Mouse (Mus musculus) spleen, postnatal 4 days (tissue): ENCODE measurements around the gene Ipo4.

Experiments used
- DNase-seq, 2 experiments: peaks; one replicate each; pipeline ENCODE4 v3.0.0; 2022; ENCODE audit warnings: low spot score in 2 of 2

The Ipo4 gene

DNA sequence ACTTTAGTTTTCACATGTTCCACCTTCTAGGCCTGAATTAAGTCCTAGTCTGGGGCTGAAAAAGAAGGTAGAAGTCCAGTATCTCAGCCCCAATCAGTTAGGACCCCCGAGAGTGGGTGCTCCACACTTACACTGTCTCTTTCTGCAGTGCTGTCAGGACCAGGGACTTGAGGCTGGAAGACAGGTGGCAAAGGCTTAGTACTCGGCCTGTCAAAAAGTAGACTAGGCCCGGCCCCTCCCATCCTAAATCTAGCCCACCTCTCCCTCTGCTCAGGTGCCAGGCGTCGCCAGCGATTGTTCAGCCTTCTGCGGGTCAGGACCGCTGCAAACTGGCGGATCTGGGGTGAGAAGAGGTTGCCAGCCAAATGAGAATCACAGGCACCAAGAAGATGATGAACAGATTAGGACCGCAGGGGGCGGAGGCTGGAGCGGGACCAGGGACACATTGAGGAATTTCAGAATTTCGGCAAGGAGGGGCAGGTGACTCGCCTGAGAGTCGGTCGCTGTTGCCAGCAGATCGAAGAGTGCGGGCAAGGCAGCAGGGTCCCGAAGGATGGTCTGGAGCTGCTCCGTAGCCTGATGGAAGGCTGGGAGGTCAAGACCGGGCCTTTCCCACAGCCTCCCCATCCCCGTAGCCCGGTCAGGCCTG, 759 bp downstream of the Ipo4 start:
- DNase-seq: no peak

DNA sequence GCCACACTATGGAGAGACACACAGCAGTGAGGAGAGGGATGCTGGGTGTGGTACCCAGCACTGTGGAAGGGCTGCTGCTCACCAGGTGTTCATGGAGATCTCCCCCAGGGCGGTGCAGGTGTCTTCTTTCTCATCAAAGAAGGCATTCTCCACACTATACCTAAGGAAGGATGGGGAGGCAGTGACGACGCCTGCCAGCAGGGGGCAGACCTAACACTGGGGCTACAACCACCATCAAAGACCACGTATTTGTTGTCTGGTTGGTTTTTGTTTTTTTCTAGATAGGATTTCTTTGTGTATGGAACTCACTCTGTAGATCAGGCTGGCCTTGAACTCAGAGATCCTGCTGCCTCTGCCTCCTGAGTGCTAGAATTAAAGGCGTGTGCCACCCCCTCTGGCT, 6.4 kb downstream of the Ipo4 start:
- DNase-seq: peak; percentile 73 to 92

DNA sequence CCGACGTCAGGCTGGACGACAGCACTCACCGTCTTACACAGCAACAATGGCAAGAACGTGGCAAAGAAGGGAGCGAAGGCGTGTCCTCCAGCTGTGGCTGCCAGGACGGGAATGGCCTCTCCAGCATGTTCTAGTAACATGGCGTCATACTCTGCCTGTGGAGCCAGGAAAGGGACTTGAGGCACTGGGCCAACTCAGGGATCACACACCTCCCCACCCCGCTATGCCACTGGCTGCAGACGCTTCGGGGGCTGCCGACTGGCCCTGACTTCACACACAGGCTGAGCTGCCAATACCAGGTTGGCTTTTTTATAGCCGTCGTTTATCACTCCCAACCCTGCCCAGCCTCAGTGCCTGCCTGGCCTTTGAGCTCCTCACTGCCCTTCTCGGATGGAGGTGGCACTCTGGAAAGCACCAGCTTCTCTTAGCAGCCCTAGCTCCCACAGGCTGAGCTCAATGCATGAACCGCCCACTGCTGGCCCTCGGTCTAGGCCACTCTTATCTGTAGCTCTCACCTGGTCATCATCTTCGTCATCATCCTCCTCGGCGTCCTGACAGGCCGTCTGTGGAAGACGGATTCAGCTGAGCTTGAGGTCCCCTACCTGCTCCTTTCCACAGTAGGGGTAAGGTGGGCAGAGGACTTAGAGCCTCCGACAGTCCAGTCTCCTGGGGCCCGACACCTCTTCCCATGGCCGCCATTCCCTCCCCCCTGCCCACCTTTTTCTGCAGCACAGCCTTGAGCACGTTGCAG, 7.5 kb downstream of the Ipo4 start:
- DNase-seq: peak in 1 of 2 experiments; percentile 64

DNA sequence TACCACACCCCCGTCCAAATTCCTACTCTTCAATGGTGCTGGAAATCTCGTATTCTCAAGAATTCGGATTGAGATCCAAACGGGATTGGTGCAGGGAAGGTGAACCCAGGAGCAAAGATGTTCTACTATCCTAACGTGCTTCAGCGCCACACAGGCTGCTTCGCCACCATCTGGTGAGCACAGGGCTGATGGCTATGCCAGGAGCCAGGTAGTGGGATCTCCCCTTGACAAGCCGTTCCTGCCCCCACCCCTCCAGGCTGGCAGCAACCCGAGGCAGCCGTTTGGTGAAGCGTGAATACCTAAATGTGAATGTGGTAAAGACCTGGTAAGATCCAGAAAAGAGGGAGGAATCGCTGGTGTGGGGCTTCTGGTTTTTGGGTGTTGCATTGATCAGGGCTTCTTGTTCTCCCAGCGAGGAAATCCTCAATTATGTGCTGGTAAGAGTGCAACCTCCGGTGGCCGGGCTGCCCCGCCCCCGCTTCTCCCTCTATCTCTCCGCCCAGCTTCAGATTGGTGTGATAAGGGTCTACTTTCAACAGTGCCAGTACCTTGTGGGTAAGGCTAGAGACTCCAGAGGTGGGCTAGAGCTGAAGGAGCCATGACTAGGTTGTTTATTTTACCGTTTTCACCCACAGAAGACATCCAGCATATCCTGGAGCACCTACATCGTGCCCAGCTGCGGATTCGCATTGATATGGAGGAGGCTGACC, 17.1 kb downstream of the Ipo4 start:
- DNase-seq: peak; percentile 58 to 64

DNA sequence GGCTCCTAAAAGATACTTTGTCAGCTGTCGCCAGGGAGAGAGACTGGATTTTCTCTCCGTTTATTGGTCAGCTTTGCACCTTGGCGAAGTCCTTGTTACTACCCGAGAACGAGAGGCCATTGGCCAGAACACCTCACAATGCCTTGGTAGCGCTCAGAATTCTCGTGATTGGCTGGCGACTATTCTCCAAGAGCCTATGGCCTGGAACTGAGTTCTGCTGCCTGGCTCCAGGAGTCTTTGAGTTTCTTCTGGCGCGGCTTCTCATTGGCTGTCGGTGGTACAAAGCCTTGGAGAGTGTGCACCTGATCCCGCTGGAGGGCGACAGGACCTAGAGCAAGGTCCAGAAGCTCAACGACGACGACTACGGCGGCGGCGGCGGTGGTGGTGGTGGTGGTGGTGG, 17.9 kb downstream of the Ipo4 start, which contains the start of gene Rec8:
Rec8 (plus strand) TSS at position 216 of the 400 bp plus-strand sequence.
- peak in 1 of 2 experiments; percentile 34 for DNase-seq

DNA sequence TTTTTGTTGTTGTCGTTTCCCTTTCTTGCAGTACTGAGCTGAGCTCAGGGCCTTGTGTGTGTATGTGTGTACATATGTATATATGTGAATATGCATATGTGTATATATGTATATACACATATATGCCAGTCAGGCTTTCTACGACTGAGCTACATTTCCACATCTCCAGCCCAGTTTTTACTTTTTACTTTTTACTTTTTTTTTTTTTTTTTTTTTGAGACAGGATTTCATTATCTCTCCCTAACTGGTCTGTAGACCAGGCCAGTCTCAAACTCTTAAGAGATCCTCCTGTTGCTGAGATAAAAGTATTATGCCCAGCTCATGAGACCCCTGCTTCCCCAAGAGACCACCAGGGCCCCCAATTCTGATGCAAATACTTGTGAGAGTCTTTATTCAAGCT, 18.9 kb downstream of the Ipo4 start:
- no peak for DNase-seq

DNA sequence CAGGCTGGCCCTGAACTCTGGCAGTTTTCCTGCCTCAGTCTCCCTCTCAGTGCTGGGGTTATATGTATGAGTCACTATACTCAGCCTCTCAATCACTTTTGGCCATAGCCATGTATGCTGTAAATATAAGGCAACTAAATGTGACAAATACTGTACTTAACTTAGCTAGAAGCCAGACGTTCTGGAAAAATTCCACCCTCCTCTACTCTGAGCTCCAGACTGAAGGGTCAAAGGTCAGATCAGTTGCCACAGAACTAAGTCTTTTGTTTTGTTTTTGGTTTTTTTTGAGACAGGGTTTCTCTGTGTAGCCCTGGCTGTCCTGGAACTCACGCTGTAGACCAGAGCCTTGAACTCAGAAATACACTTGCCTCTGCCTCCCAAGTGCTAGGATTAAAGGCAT, 19.9 kb downstream of the Ipo4 start:
- no peak for DNase-seq

DNA sequence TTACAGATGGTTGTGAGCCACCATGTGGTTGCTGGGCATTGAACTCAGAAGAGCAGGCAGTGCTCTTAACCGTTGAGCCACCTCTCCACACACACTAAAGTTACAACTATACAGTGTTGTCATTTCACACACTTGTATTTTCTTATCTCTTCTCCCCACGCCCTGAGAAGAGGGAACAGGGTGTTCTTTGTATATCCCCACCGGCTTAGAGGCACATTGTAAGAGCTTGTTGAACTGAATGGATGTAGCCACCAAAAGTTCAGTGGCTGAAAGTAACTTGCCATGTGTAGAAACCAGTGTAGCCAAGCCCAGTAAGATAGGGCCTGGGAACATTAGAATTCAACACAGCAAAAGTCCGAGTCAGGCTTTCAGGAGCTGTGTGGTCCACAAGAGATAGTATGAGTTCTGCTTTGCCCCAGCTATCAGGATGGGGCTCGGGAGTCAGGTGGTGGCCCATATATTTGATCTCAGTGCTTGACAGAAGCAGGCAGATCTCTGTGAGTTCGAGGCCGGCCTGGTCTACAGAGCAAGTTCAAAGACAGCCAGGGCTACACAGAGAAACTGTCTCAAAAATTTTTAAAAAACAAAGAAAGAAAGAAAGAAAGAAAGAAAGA, 21.1 kb downstream of the Ipo4 start:
- peak in 1 of 2 experiments; percentile 65 for DNase-seq

DNA sequence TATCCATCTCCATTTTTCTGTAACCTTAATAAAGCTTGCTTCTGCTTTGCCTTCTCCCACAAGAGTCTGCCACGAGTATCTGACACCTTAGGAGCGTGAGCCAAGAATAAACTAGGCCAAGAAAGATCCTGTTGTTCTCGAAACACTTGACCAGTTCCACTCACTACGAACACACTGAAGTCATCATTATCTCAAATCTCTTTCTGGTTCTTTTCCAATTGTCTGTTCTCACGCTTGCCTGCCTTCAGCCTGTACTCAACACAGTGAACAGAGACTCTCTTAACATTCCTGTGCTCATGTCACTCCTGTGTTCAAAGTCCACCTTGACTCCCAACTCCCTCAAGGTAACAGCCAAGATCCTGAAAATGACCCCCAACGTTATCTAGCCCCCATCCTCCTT, 22.4 kb downstream of the Ipo4 start:
- DNase-seq: no peak

DNA sequence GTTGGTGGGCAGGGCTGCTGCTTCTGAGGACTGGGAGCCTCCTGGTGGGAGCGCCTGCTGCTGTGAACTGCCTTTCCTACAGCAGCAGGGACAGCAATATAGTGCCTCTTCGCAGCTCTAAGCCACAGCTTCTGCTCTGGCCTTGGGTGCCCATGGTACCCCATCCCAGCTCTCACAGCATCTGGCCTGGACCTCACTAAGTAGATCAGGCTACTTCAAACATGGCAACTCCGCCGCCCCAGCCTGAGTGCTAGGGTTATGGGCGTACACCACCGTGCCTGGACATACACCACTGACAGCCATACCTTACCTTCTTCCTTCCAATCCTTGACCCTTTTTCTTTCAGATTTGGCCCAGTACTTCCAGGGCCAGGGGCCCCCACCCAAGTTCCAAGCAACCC, 27.4 kb downstream of the Ipo4 start:
- DNase-seq: no peak

DNA sequence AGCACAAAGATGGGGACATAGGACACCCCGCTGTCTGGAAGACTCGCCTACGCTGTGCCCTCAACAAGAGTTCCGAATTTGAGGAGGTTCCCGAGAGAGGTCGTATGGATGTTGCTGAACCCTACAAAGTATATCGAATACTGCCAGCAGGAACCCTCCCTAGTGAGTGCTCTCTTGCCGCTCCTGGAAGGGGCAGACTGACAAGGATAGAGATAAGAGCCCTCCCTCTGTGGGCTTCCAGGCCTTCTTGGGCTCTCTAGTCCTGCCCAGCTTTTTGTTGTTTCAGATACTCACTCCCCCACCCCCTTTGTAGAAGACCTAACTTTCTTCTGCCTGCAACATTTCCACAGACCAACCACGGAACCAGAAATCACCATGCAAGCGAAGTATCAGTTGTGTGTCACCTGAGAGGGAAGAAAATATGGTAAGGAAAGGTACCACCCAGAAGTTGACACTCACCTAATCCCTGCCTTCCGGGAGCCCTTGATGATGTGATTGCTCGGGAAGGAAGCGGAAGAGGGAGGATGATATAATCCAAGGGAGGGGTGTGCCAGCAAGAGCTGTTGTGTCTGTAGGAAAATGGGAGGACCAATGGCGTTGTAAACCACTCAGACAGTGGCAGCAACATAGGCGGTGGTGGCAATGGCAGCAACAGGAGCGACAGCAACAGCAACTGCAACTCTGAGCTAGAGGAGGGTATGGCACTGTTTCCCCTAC, 29.9 kb downstream of the Ipo4 start:
- DNase-seq: no peak

DNA sequence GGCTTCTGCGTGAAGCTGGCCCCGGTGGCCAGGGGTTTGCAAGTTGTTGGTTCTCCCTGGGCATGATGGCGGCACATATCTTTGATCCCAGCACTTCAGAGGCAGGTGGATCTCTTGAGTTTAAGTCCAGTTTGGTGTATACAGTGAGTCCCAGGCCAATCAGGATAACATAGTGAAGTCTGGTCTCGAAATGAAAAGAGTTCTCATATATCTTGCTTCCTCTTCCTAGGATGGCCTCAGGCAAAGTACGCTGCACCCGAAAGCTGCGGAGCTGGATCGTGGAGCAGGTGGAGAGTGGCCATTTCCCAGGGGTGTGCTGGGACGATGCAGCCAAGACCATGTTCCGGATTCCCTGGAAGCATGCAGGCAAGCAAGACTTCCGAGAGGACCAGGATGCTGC, 30.9 kb downstream of the Ipo4 start:
- DNase-seq: no peak

DNA sequence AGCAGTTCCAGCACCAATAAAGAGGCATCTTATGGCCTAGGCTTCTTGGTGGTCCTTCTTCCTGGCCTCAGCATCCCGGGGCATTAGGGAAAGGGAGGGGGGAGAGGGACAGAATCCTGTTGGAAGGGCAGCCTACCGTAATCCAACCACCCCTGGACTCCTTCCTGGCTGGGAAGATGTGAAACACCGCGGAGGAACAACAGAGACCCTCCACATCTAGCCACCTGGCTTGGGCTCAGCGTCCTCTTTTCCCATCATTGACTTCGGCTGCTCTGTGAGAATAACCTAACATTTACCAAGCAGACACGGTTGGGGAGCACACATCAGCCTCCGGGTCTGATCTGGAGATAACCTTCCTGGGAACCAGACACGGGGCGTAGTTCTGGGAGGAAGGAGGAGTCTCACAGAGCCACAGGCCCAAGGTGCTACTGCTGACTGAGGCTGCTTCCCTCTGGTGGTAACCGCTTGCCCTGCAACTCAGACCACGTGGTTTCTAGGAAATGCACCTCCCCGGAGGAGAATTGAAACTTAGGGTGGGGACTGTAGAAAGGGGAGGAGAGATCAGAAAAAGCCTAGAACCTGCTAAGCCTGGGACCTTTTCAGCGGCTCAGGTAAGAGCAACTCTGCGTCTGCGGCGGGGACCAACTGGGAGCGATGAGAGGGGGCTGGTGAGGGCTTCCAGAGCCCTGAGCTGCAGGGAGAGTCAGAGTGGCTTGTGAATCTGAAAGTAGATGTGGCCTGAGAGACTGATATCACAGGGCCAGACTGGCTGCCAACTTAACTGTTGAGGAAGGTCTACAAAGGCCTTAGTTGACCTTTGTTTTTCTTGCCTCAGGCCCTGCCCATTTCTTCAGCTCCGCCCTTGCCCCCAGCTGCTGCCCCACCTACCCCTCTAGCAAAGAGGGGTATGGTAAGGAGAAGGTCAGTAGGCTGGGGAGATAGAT, 31.9 kb downstream of the Ipo4 start:
- peak; percentile 95 for DNase-seq

DNA sequence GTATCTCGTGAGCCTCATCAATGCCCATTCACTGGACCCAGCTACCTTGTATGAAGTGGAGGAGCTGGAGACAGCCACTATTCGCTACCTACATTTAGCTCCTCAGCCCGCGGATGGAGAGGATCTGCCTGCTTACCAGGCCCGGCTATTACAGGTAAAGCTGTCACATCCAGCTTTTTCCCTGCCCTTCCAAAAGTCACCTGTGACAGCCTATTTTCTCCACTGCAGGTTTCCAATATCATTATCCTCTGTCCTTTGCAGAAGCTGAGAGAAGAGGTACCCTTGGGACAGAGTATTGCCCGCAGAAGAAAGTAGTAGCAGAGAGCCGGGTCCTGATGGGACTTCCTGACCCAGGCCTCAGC, 32.5 kb downstream of the Ipo4 start, which contains the start of gene Irf9:
Irf9 (plus strand) TSS at position 301 of the 362 bp plus-strand sequence.
- DNase-seq: no peak

DNA sequence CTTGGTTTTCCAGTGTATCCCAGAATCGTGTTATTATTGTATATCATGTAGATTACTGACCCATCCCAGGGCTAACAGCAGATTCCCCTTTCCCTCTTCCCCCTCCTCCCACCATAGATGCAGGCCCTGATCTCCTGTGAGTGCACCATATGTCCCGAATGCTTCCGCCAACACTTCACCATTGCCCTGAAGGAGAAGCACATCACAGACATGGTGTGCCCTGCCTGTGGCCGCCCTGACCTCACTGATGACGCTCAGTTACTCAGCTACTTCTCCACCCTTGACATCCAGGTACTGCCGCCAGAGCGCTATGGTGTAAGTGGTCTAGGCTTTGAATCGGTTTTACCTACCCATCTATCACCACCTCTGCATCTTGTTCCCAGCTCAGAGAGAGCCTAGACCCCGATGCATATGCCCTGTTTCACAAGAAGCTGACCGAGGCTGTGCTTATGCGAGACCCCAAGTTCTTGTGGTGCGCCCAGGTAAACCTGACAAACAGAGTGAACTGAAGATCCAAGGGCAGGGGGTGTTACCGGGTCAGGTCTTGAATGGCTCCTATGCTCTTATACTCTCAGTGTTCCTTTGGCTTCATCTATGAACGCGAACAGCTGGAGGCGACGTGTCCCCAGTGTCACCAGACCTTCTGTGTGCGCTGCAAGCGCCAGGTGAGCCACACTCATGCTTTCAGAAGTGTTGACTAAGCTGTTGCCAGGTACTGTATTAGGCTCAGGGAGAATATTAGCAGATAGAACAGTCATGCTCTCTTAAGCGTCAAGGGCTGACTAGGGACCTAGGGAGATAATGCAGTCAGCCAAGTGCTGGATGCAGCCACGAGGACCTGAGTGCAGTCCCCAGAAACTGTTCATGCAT, 37.0 kb downstream of the Ipo4 start:
- no peak for DNase-seq

DNA sequence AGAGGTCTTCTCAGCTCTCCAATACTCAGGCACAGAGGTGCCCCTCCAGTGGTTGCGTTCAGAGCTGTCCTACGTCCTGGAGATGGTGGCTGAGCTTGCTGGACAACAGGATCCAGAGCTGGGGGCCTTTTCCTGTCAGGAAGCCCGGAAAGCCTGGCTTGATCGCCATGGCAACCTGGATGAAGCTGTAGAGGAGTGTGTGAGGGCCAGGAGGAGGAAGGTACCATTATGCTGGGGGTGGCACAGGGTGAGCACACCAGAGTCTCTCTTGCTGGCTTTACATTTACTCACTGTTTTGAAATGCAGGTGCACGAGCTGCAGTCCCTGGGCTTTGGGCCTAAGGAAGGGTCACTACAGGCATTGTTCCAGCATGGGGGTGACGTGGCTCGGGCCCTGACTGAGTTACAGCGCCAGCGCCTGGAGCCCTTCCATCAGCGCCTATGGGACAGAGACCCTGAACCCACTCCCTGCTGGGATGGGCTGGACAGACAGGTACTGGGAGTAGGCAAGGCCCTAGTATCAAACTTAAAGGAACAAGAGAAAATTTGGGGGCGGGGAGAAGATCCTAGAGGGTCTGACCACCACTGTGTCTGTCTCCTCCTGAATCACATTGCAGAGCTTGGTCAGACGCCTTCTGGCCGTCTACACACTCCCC, 39.6 kb downstream of the Ipo4 start:
- no peak for DNase-seq

DNA sequence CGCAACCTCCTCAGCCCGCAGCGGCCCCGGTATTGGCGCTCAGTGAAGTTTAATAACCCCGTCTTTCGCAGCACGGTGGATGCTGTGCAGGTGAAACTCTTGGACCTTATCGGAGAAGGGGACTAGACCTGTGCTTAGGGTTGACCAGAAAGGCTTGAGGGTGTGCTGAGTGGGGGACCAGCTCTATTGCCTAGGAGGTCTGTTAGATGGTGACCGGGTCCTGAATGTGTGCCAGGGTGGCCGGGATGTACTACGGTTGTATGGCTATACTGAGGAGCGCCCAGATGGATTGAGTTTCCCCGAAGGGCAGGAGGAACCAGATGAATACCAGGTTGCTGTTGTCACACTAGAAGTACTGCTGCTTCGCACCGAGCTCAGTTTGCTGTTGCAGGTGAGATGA, 43.5 kb downstream of the Ipo4 start:
- DNase-seq: no peak

DNA sequence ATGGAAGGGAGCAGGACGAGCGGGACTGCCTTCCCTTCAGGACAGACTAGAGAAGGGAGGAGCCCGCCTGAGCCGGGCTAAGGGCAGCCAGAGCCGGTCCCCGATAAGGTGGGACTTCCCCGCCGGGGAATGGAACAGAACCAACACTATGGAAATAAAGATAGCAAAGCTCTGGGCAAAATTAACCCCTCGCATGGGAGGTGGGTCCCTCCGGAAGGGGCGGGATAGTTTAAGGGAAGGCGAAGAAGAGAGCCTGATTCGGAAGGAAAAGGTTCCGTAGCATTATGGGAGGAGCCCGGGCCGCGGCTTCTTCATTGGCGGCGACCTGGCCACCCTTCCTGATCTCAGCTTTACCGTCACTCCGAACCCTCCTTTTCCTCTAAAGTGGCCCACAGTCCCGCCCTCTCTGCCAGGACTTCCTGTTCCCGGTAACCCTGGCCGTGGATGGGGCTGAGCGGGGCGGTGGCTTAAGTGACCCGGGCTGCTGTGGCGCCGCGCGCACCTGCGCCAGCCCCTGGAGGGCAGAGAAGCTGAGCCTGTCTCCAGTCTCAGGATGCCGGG, 44.3 kb downstream of the Ipo4 start, which contains the start of gene Rnf31:
Rnf31 (plus strand) TSS at position 378 of the 561 bp plus-strand sequence.
- peak; percentile 92 to 94 for DNase-seq
